Mouse (Mus musculus) intestine, embryonic 16.5 days (tissue): Measurements from ENCODE around the gene Med13l. TPM values are rescaled to one million over a fixed set of nuclear protein-coding genes. Genes with fewer than 3 reads are reported as not detected.
A peak's percentile ranks its signal among the peaks of the same experiment; 100 is the strongest.

Experiments
- ATAC-seq: fragments of 200-750 bp; cut with Nextera tagmentation; 2 replicates; pipeline ENCODE4 v1.8.0; 2017; ENCODE audit warnings: moderate TSS enrichment, moderate library complexity
- H3K27ac ChIP-seq: fragments of 300-500 bp; sonication (generic); 2 replicates; pipeline ENCODE4 v1.5.1; 2014; ENCODE audit warnings: mild to moderate bottlenecking, low read length
- H3K27me3 ChIP-seq: fragments of 300-500 bp; sonication (generic); replicated peaks from 2 replicates; pipeline ENCODE4 v1.6.1; 2014; ENCODE audit warnings: low read length, control low read depth, mixed read lengths; ENCODE audit not compliant: control insufficient read depth, insufficient read depth
- H3K36me3 ChIP-seq: fragments of 300-500 bp; sonication (generic); 2 replicates; pipeline ENCODE4 v1.6.1; 2014; ENCODE audit warnings: low read length, control low read depth; ENCODE audit not compliant: control insufficient read depth, insufficient read depth
- H3K4me1 ChIP-seq: fragments of 300-500 bp; sonication (generic); 2 replicates; pipeline ENCODE4 v1.6.1; 2014; ENCODE audit warnings: low read length, control low read depth, mixed read lengths; ENCODE audit not compliant: control insufficient read depth, insufficient read depth
- H3K4me2 ChIP-seq: fragments of 300-500 bp; sonication (generic); 2 replicates; pipeline ENCODE4 v1.6.1; 2014; ENCODE audit warnings: low read depth, low read length, control low read depth
- H3K4me3 ChIP-seq: fragments of 300-500 bp; sonication (generic); 2 replicates; pipeline ENCODE4 v1.5.1; 2014; ENCODE audit warnings: mild to moderate bottlenecking, low read length
- H3K9ac ChIP-seq: fragments of 300-500 bp; sonication (generic); 2 replicates; pipeline ENCODE4 v1.6.1; 2014; ENCODE audit warnings: low read depth, low read length
- H3K9me3 ChIP-seq: fragments of 300-500 bp; sonication (generic); 2 replicates; pipeline ENCODE4 v1.6.1; 2016; ENCODE audit warnings: low read length, control low read depth; ENCODE audit not compliant: control insufficient read depth
- WGBS: fragments of 180-500 bp; shearing (Covaris S2); extraction: QIAGEN DNeasy Blood & Tissue Kit; methylation state at CpG from one replicate; pipeline ENCODE4 v1.1.7; 2014; 5-methylcytosine and 5-hydroxymethylcytosine counted together
- polyA plus RNA-seq: library from polyadenylated mRNA; unstranded; fragments of >200 nt; fragmentation: Nextera tagmentation; extraction: Ambion mirVana; gene quantifications from 2 replicates; pipeline ENCODE4 v1.2.1, GENCODE M21; 2015

The Med13l gene
- polyA plus RNA-seq, 1 experiment from 2014 or later, result 6.4 TPM

DNA sequence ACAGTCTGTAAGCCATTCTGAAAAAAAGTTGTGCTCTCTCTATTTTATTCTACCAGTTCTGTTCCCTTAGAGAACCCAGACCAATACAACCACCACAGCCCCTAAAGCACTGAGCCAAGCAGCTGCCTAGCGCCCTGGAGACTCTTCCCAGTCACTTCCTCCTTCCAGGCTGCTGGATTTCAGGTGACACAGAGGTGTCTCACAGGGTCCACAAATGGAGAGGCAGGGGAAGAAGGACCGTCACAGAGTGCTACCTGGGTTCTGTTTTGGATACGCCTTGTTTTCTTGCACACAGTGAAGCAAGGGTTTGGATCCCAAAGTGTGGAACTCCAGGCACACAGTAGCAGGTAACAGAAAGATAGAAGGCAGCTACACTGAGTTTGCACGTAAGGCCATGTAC is 140.5 kb downstream of the Med13l start:
- H3K9me3 ChIP-seq, result no peaks in the 10 kb centered on the region
- no peaks in the 10 kb centered on the region for H3K36me3 ChIP-seq
- H3K4me2 ChIP-seq, result no peak overlapping the region
- ATAC-seq, result no peak
- WGBS, result 78% methylated on average over 4 of the region's 4 CpGs
- no peak overlapping the region for H3K9ac ChIP-seq
- no peaks in the 10 kb centered on the region for H3K27me3 ChIP-seq
- no peak overlapping the region for H3K4me3 ChIP-seq
- no peak overlapping the region for H3K27ac ChIP-seq
- H3K4me1 ChIP-seq, result peaks cover 23% of the 10 kb centered on the region

DNA sequence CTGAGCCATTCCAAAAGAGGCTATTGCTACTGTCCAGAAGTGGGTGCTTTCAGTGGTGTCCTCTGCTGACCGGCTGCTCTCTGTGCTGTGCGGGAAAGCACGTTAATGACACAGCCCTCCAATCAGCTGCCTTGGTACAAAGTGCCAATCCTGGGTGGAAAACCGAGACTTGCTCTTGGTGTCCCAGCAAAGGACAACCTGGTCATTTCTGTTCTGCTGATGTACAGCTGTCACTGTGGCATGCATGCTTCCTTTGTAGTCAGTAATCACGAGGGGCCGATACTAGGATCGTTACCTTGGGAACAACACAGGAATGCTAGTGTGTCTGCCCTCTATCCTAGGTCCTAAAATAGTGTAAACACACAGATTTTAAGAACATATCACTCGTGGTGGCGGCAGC is 142.2 kb downstream of the Med13l start:
- no peak overlapping the region for H3K4me2 ChIP-seq
- no peak for ATAC-seq
- H3K4me1 ChIP-seq, result peaks cover 19% of the 10 kb centered on the region

GRCm38 (mm10) chr5:118704148-118704547 is 143.7 kb downstream of the Med13l start:
- Histone ChIP-seq H3K36me3 (no peaks in the 10 kb centered on the region), H3K4me1 (peaks cover 27% of the 10 kb centered on the region), H3K27ac (no peak overlapping the region), H3K4me2 (no peak overlapping the region), H3K9me3 (no peaks in the 10 kb centered on the region), H3K9ac (no peak overlapping the region), H3K27me3 (no peaks in the 10 kb centered on the region), H3K4me3 (no peak overlapping the region)
- WGBS, result 85% methylated on average over 3 of the region's 3 CpGs
- no peak for ATAC-seq

More for the DNA sequence above, 142.2 kb downstream of the Med13l start:
- Histone ChIP-seq H3K9ac (no peak overlapping the region), H3K27me3 (no peaks in the 10 kb centered on the region), H3K27ac (no peak overlapping the region), H3K9me3 (no peaks in the 10 kb centered on the region), H3K4me3 (no peak overlapping the region), H3K36me3 (no peaks in the 10 kb centered on the region)
- 36% methylated on average over 9 of the region's 9 CpGs for WGBS

GRCm38 (mm10) chr5:118704960-118705359 is 144.5 kb downstream of the Med13l start:
- Histone ChIP-seq H3K27me3 (no peaks in the 10 kb centered on the region), H3K9ac (no peak overlapping the region), H3K4me1 (peaks cover 33% of the 10 kb centered on the region), H3K27ac (no peak overlapping the region), H3K4me2 (no peak overlapping the region), H3K36me3 (no peaks in the 10 kb centered on the region), H3K4me3 (no peak overlapping the region), H3K9me3 (no peaks in the 10 kb centered on the region)
- no peak for ATAC-seq
- 83% methylated on average over 9 of the region's 9 CpGs for WGBS

DNA sequence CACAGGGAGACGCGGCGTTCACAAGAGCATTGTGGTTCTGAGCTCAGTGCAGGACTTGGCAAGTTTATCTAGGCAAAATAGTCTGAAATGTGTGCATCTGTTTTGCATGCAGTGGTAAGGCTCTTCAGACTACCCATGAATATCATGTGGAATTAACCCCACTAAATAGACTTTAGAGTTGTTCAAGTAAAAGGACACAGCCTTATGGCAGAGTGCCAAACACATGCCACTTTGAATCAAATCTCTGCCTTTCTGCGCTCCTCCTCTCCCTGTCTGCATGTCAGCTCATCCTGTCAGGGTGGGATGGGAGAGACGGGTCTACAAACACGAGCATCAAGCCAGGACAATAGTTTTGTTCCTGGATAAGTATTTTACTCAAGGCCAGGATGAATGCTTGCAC is 145.5 kb downstream of the Med13l start:
- no peak overlapping the region for H3K4me2 ChIP-seq
- no peak overlapping the region for H3K27ac ChIP-seq
- no peaks in the 10 kb centered on the region for H3K27me3 ChIP-seq
- no peaks in the 10 kb centered on the region for H3K36me3 ChIP-seq
- peaks cover 35% of the 10 kb centered on the region for H3K4me1 ChIP-seq
- 59% methylated on average over 6 of the region's 6 CpGs for WGBS
- H3K4me3 ChIP-seq, result no peak overlapping the region
- no peaks in the 10 kb centered on the region for H3K9me3 ChIP-seq
- no peak overlapping the region for H3K9ac ChIP-seq
- no peak for ATAC-seq

- Histone ChIP-seq H3K36me3 (no peaks in the 10 kb centered on the region), H3K4me3 (no peak overlapping the region), H3K27ac (no peak overlapping the region), H3K9me3 (no peaks in the 10 kb centered on the region), H3K4me2 (no peak overlapping the region), H3K9ac (no peak overlapping the region), H3K27me3 (no peaks in the 10 kb centered on the region), H3K4me1 (peaks cover 32% of the 10 kb centered on the region)
- WGBS, result 55% methylated on average over 3 of the region's 3 CpGs
- no peak for ATAC-seq
Observed at GRCm38 (mm10) chr5:118706414-118706813, 145.9 kb downstream of the Med13l start.

- no peak overlapping the region for H3K9ac ChIP-seq
- WGBS, result 65% methylated on average over 5 of the region's 5 CpGs
- H3K27ac ChIP-seq, result no peak overlapping the region
- no peak overlapping the region for H3K4me2 ChIP-seq
- no peaks in the 10 kb centered on the region for H3K27me3 ChIP-seq
- H3K9me3 ChIP-seq, result no peaks in the 10 kb centered on the region
- H3K36me3 ChIP-seq, result no peaks in the 10 kb centered on the region
- peaks cover 32% of the 10 kb centered on the region for H3K4me1 ChIP-seq
- ATAC-seq, result no peak
- H3K4me3 ChIP-seq, result no peak overlapping the region
Observed at GRCm38 (mm10) chr5:118707501-118707900, 147.0 kb downstream of the Med13l start.

- Histone ChIP-seq H3K27me3 (no peaks in the 10 kb centered on the region), H3K4me3 (no peak overlapping the region), H3K4me1 (peaks cover 27% of the 10 kb centered on the region), H3K4me2 (no peak overlapping the region), H3K9ac (no peak overlapping the region), H3K9me3 (no peaks in the 10 kb centered on the region), H3K27ac (peak overlapping the region; percentile 29), H3K36me3 (no peaks in the 10 kb centered on the region)
- peak; percentile 87 for ATAC-seq
- WGBS, result 48% methylated on average over 16 of the region's 16 CpGs
Observed at GRCm38 (mm10) chr5:118708215-118708949, 147.9 kb downstream of the Med13l start.

DNA sequence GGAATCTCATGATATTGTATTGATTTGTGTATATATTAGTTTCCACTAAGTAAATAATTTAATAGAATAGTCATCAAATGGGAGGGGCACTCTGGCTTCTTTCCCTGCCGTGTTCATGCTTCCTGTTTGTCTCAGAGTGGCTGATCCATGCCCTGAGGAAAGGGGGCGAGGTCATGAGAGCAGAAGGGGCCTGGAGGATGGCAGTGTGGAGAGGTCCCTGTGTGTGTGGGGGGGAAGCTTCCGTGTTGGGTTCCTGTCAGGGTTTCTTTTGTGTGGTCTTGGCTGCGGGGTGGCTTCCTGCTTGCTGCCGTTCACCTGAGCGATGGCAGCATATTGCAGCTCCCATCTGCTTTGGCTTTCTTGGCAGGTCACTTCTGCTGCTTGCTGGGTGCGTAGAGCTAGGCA is 149.4 kb downstream of the Med13l start:
- Histone ChIP-seq H3K4me1 (peaks cover 27% of the 10 kb centered on the region), H3K9ac (no peak overlapping the region), H3K9me3 (no peaks in the 10 kb centered on the region), H3K27ac (no peak overlapping the region), H3K4me3 (no peak overlapping the region), H3K36me3 (no peaks in the 10 kb centered on the region), H3K27me3 (no peaks in the 10 kb centered on the region), H3K4me2 (no peak overlapping the region)
- WGBS, result 66% methylated on average over 7 of the region's 7 CpGs
- no peak for ATAC-seq

DNA sequence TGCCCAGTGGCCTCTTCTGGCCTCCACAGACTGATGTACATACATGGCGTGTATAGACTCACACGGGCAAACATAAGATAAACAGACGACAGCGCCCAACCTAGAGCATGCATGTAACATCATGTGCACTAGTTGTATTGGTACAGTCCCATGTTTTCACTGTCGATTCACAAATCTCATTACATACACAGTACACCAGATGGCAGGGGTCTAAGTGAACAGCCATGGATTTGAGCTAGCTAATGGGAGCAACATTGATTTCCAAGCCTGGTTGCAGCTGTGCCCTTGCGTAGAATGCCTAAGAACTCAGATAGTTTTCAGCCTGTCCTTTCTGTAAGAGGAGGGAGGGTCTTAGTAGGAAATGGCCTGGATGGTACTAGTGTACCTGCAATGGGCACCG is 155.0 kb downstream of the Med13l start:
- WGBS, result 88% methylated on average over 7 of the region's 7 CpGs
- H3K4me3 ChIP-seq, result no peak overlapping the region
- H3K27me3 ChIP-seq, result no peaks in the 10 kb centered on the region
- no peak for ATAC-seq
- H3K4me1 ChIP-seq, result peaks cover 4% of the 10 kb centered on the region; the same call in 1 of the 2 replicates
- no peak overlapping the region for H3K27ac ChIP-seq
- no peak overlapping the region for H3K9ac ChIP-seq
- H3K36me3 ChIP-seq, result no peaks in the 10 kb centered on the region
- H3K9me3 ChIP-seq, result no peaks in the 10 kb centered on the region
- H3K4me2 ChIP-seq, result no peak overlapping the region
